Mouse (Mus musculus): ENCODE results near the gene Slc9a9. TPM values are rescaled to one million over a fixed set of nuclear protein-coding genes. Genes with fewer than 3 reads are reported as not detected.

The Slc9a9 gene
- total RNA-seq, 2 experiments from 2014 or later = 19.1 to 20.8 TPM

- no peak for ATAC-seq (ENCODE audit: poor library complexity, severe bottlenecking)
These were observed 256.1 kb downstream of the Slc9a9 start for GRCm38 (mm10) chr9:94925845-94926244.

GRCm38 (mm10) chr9:94927101-94927500 is 257.4 kb downstream of the Slc9a9 start:
- no peak for ATAC-seq (ENCODE audit: poor library complexity, severe bottlenecking)

GRCm38 (mm10) chr9:94945569-94946135 is 275.9 kb downstream of the Slc9a9 start:
- ATAC-seq (ENCODE audit: poor library complexity, severe bottlenecking) = no peak

- ATAC-seq (ENCODE audit: poor library complexity, severe bottlenecking) = peak; percentile 47
These were observed 277.5 kb downstream of the Slc9a9 start for GRCm38 (mm10) chr9:94947246-94947645.

GRCm38 (mm10) chr9:94950676-94951075 is 281.0 kb downstream of the Slc9a9 start:
- ATAC-seq (ENCODE audit: poor library complexity, severe bottlenecking) = peak; percentile 39; the same call in 1 of the 2 replicates

GRCm38 (mm10) chr9:94955645-94956044 is 285.9 kb downstream of the Slc9a9 start:
- peak; percentile 51 for ATAC-seq (ENCODE audit: poor library complexity, severe bottlenecking)

- ATAC-seq (ENCODE audit: poor library complexity, severe bottlenecking) = no peak
These were observed 288.7 kb downstream of the Slc9a9 start for GRCm38 (mm10) chr9:94958382-94958781.

- ATAC-seq (ENCODE audit: poor library complexity, severe bottlenecking) = no peak
These were observed 298.9 kb downstream of the Slc9a9 start for GRCm38 (mm10) chr9:94968596-94969120.

- no peak for ATAC-seq (ENCODE audit: poor library complexity, severe bottlenecking)
These were observed 299.4 kb downstream of the Slc9a9 start for GRCm38 (mm10) chr9:94969131-94969530.

- no peak for ATAC-seq (ENCODE audit: poor library complexity, severe bottlenecking)
These were observed 302.3 kb downstream of the Slc9a9 start for GRCm38 (mm10) chr9:94972021-94972420.

- no peak for ATAC-seq (ENCODE audit: poor library complexity, severe bottlenecking)
These were observed 303.0 kb downstream of the Slc9a9 start for GRCm38 (mm10) chr9:94972693-94973092.

- no peak for ATAC-seq (ENCODE audit: poor library complexity, severe bottlenecking)
These were observed 306.5 kb downstream of the Slc9a9 start for GRCm38 (mm10) chr9:94976191-94976590.

- ATAC-seq (ENCODE audit: poor library complexity, severe bottlenecking) = peak; percentile 77
These were observed 323.9 kb downstream of the Slc9a9 start for GRCm38 (mm10) chr9:94993575-94993974.

GRCm38 (mm10) chr9:95020136-95020706 is 350.5 kb downstream of the Slc9a9 start:
- no peak for ATAC-seq (ENCODE audit: poor library complexity, severe bottlenecking)

- no peak for ATAC-seq (ENCODE audit: poor library complexity, severe bottlenecking)
These were observed 364.6 kb downstream of the Slc9a9 start for GRCm38 (mm10) chr9:95034140-95034970.

GRCm38 (mm10) chr9:95036209-95036608 is 366.5 kb downstream of the Slc9a9 start:
- peak; percentile 96 for ATAC-seq (ENCODE audit: poor library complexity, severe bottlenecking)

- 0 out of 2 replicates have a peak, but pooled peaks have one; percentile 27 for ATAC-seq (ENCODE audit: poor library complexity, severe bottlenecking)
These were observed 372.7 kb downstream of the Slc9a9 start for GRCm38 (mm10) chr9:95042420-95042819.

- ATAC-seq (ENCODE audit: poor library complexity, severe bottlenecking) = no peak
These were observed 382.5 kb downstream of the Slc9a9 start for GRCm38 (mm10) chr9:95052160-95052559.

GRCm38 (mm10) chr9:95053183-95053582 is 383.5 kb downstream of the Slc9a9 start:
- ATAC-seq (ENCODE audit: poor library complexity, severe bottlenecking) = no peak

GRCm38 (mm10) chr9:95055843-95056242 is 386.1 kb downstream of the Slc9a9 start:
- ATAC-seq (ENCODE audit: poor library complexity, severe bottlenecking) = no peak

GRCm38 (mm10) chr9:95060702-95061101 is 391.0 kb downstream of the Slc9a9 start:
- no peak for ATAC-seq (ENCODE audit: poor library complexity, severe bottlenecking)

- no peak for ATAC-seq (ENCODE audit: poor library complexity, severe bottlenecking)
These were observed 397.3 kb downstream of the Slc9a9 start for GRCm38 (mm10) chr9:95067037-95067436.

Data from megakaryocyte, adult 5-6 weeks (primary cell).